19 mouse cellular contexts compared by ENCODE assay signal in genomic region chr2:70505896-70506295, GRCm38 (mm10). TPM values are rescaled to one million over a fixed set of nuclear protein-coding genes. Genes with fewer than 3 reads are reported as not detected.
DNase-seq lines count a peak whose midpoint lies in the region; ATAC-seq and TF ChIP-seq lines count a peak whose summit lies in the region.
"Had no signal": no experiment of that assay in that cellular context is flagged by ENCODE, and none has a peak within 500 bp of the region (broad histone marks: within the 10 kb centered on the region; RNA-seq: fewer than 3 reads in every experiment).

No protein-coding gene starts in this region.

- no peaks in the 10 kb centered on the region for H3K27me3 ChIP-seq in Patski

- no peak for TF ChIP-seq CTCF in Patski (IDR thresholded peaks at IDR 0.05)

- POLR2A ChIA-PET in Patski (lab: Charles Lee), result interaction anchor here (0.6 to 1.2 kb wide), 6 partner anchors 50 to 671 kb away, joined by 3 to 5 read pairs (median 3); no protein-coding TSS in a partner anchor

- ATAC-seq in Patski, result no peak
- ATAC-seq: CD4-positive, CD25-positive, alpha-beta regulatory T cell, adult 4 months; forebrain, postnatal 0 days; inflammation-experienced regulatory T-cells, adult 6 months had no signal

- DNase-seq in kidney, adult 9 months, result peak; percentile 50
- no peak for DNase-seq in kidney, postnatal 25 days
- DNase-seq in A20 (ENCODE audit: low read depth, low spot score) (peak; percentile 48), Patski (ENCODE audit: low read depth, low spot score) (peak; percentile 83)
- peak; percentile 43 for DNase-seq in lung, postnatal 10 days
- no peak for DNase-seq in left cerebral cortex, postnatal 14 days (ENCODE audit: low spot score in 2 of 2)
- no peak for DNase-seq in thymus, postnatal 10 days (ENCODE audit: low spot score in 2 of 2)
- DNase-seq: adrenal gland, postnatal 25 days; cerebellum, adult 9-10 months; forebrain, postnatal 0 days; gastrocnemius, postnatal 10 days; heart, postnatal 4 days had no signal

- intact Hi-C loops in left cerebral cortex, postnatal 14 days (cut with DNase I), result no loop called here

- CTCF ChIA-PET in Patski (lab: Charles Lee), result interaction anchor here (0.7 to 3.0 kb wide), 12 partner anchors 14 to 379 kb away, joined by 3 to 15 read pairs (median 3); no protein-coding TSS in a partner anchor

- in situ Hi-C loops in Patski (cut with MboI; ENCODE audit: low pct_unique_long_range_greater_than_20kb), result no loop called here

RNA-seq across cellular contexts. Expression of gene Erich2, which starts 2.7 kb away (rescaled TPM):
- polyA plus RNA-seq in Patski (2021), result 58.0 TPM
- total RNA-seq in left cerebral cortex, postnatal 14 days (2021), result 1 to 10 TPM; 1.0 to 1.1 TPM
- total RNA-seq: gastrocnemius, postnatal 10 days; megakaryocyte-erythroid progenitor cell, adult 5-6 weeks had no signal
- polyA plus RNA-seq: CD4-positive, CD25-positive, alpha-beta regulatory T cell, adult 4 months; inflammation-experienced regulatory T-cells, adult 6 months; limb, embryonic 11.5 days; liver, embryonic 14.5 days had no signal

RNA-seq across cellular contexts. Expression of gene Sp5, which starts 31.2 kb away (rescaled TPM):
- not detected for polyA plus RNA-seq in Patski (2021)
- total RNA-seq in left cerebral cortex, postnatal 14 days (2021), result 1 to 10 TPM in 1 of 2 experiments, under 1 TPM in 1; 0.97 to 1.1 TPM
- total RNA-seq: gastrocnemius, postnatal 10 days; megakaryocyte-erythroid progenitor cell, adult 5-6 weeks had no signal
- polyA plus RNA-seq: CD4-positive, CD25-positive, alpha-beta regulatory T cell, adult 4 months; inflammation-experienced regulatory T-cells, adult 6 months; myocyte; testis, adult 2 months had no signal

RNA-seq across cellular contexts. Expression of gene Gad1, which starts 47.0 kb away (rescaled TPM):
- 16.7 TPM for polyA plus RNA-seq in Patski (2021)
- 100 to 1,000 TPM; 228 TPM for total RNA-seq in left cerebral cortex, postnatal 14 days (2021)
- total RNA-seq: megakaryocyte-erythroid progenitor cell, adult 5-6 weeks had no signal
- polyA plus RNA-seq: myocyte had no signal

Comparison
In these comparisons a context has a peak if more than half of its experiments do, and no peak if none do; other contexts are left out.
1. DNase-seq: peak in kidney, adult 9 months (single experiment), A20 (single experiment), Patski (single experiment) and lung, postnatal 10 days (single experiment); none in kidney, postnatal 25 days (0 of 2), left cerebral cortex, postnatal 14 days (0 of 2) and thymus, postnatal 10 days (0 of 2).